Mouse (Mus musculus): ENCODE data around the gene Bean1. TPM values are rescaled to one million over a fixed set of nuclear protein-coding genes. Genes with fewer than 3 reads are reported as not detected.
A peak's percentile ranks its signal among the peaks of the same experiment; 100 is the strongest.

Bean1 gene
- polyA plus RNA-seq, 1 experiment from 2014 or later: 0.85 TPM

DNA sequence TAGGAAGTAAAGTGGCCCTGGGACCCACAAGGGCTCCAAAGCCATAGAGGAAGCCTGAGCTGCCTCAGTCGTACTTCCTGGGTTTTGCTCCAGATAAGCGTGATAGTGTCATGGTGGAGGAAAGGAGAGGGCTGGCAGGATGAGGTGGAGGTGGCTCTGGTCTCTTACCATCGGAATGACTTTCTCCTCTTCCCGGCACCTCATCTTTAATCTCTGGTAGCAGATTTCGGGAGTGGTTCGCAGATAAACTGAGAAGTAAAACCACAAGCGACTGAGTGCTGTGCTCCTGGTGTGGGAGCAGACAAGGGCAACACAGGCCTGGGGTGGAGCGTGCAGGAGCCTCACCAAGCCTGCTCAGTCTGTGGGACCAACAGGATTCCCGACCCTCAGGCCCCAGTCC lies 60.1 kb downstream of the Bean1 start:
- no peaks in the 10 kb centered on the region for H3K27me3 ChIP-seq (ENCODE audit: insufficient read depth, poor library complexity, severe bottlenecking)
- peaks cover 99% of the 10 kb centered on the region for H3K36me3 ChIP-seq
- 86% methylated on average over 9 of the region's 9 CpGs for WGBS
- no peak overlapping the region for H3K4me3 ChIP-seq
- DNase-seq (ENCODE audit: low spot score): no peak
- H3K4me1 ChIP-seq (replicated peaks): no peaks in the 10 kb centered on the region
- H3K27ac ChIP-seq: no peak overlapping the region
- H3K9me3 ChIP-seq: no peaks in the 10 kb centered on the region

DNA sequence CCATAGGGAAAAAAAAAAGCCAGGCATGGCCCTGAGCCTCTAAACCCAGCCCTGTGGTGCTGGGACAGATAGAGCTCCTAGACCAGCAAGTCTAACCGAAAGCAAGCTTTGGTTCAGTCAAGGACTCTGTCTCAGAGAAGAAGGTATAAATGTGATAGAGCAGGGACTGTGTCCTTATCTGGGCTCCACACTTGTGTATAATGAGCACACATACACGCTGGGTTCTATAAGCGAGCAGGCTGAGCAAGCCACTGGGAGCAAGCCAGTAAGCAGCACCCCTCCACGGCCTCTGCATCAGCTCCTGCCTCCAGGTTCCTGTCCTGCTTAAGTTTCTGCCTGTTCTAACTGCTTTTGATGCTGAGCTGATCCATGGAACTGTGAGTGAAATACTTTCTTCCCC lies 61.8 kb downstream of the Bean1 start:
- Histone ChIP-seq H3K27me3 (ENCODE audit: insufficient read depth, poor library complexity, severe bottlenecking) (no peaks in the 10 kb centered on the region), H3K36me3 (peaks cover 97% of the 10 kb centered on the region), H3K27ac (no peak overlapping the region), H3K9me3 (no peaks in the 10 kb centered on the region), H3K4me1 (replicated peaks) (no peaks in the 10 kb centered on the region), H3K4me3 (no peak overlapping the region)
- no peak for DNase-seq (ENCODE audit: low spot score)
- 92% methylated on average over 4 of the region's 4 CpGs for WGBS

DNA sequence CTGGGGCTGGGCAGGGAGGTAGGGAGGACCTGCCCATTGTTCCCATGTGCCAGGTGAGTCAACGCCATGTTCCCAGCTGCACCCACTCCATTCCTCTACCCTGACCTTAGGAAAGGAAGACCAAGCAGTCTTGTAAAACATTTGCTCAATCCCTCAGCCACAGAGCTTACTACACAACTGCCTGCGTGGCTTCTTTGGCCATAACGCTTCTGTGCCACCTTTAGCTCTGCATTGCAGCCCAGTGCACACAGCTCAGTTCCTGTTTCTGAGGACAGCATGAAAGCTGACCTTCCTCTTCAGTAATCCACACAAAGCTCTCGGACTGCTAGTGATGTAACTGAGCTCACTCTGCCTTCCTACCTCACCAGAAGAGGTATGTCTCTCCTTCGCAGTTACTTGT lies 62.7 kb downstream of the Bean1 start:
- no peak for DNase-seq (ENCODE audit: low spot score)
- no peaks in the 10 kb centered on the region for H3K27me3 ChIP-seq (ENCODE audit: insufficient read depth, poor library complexity, severe bottlenecking)
- no peaks in the 10 kb centered on the region for H3K9me3 ChIP-seq
- H3K27ac ChIP-seq: no peak overlapping the region
- peaks cover 97% of the 10 kb centered on the region for H3K36me3 ChIP-seq
- no peaks in the 10 kb centered on the region for H3K4me1 ChIP-seq (replicated peaks)
- no peak overlapping the region for H3K4me3 ChIP-seq
- 94% methylated on average over 5 of the region's 5 CpGs for WGBS

DNA sequence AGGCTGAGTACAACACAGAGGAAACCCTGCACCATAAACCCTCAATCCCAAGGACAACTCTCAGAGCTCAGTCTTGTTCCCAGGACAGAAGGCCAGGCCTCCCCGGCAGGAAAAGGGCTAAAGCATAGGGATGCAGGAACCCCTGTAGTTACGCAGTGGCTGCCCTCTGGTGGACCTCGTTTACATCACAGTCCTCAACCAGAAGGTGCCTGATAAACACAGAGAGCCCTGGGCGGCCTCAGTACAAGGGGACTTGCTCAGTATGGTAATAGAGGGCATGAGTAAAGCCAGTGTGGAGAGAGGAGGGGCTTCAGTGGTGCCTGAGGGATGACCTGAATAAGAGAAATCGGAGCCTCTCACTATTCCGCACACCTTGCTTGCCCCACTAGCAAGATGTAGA lies 64.3 kb downstream of the Bean1 start:
- no peak overlapping the region for H3K4me3 ChIP-seq
- no peak overlapping the region for H3K27ac ChIP-seq
- no peaks in the 10 kb centered on the region for H3K27me3 ChIP-seq (ENCODE audit: insufficient read depth, poor library complexity, severe bottlenecking)
- peak; percentile 17 for DNase-seq (ENCODE audit: low spot score)
- 43% methylated on average over 6 of the region's 6 CpGs for WGBS
- H3K4me1 ChIP-seq (replicated peaks): no peaks in the 10 kb centered on the region
- no peaks in the 10 kb centered on the region for H3K9me3 ChIP-seq
- H3K36me3 ChIP-seq: peaks cover 98% of the 10 kb centered on the region

DNA sequence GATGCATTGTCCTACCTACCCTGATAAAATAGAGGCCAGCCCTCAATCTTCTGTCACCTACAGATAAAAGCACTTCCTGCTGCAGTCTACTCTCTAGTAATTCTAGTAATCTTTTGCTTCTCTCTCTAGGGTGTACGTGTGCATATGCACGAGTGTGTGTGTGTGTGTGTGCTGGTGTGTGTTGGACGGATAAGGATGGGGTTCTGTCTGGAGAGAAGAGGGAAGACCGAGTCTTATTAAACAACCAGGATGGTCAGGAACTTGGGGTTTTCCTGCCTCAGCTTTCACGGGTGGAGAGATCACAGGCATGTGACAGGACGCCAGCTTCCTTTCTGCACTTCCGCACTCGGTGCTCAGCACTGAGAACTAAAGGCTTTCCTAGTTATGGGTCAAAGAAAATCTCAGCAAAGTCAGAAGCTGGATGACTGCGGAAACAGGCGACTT lies 69.2 kb downstream of the Bean1 start:
- DNase-seq (ENCODE audit: low spot score): no peak
- no peak overlapping the region for H3K27ac ChIP-seq
- H3K27me3 ChIP-seq (ENCODE audit: insufficient read depth, poor library complexity, severe bottlenecking): no peaks in the 10 kb centered on the region
- H3K9me3 ChIP-seq: no peaks in the 10 kb centered on the region
- H3K4me1 ChIP-seq (replicated peaks): no peaks in the 10 kb centered on the region
- H3K4me3 ChIP-seq: no peak overlapping the region
- peaks cover 91% of the 10 kb centered on the region for H3K36me3 ChIP-seq
- WGBS: 89% methylated on average over 10 of the region's 10 CpGs

- DNase-seq (ENCODE audit: low spot score): no peak
- H3K27me3 ChIP-seq (ENCODE audit: insufficient read depth, poor library complexity, severe bottlenecking): no peaks in the 10 kb centered on the region
- no peak overlapping the region for H3K27ac ChIP-seq
- no peak overlapping the region for H3K4me3 ChIP-seq
- no peaks in the 10 kb centered on the region for H3K9me3 ChIP-seq
- H3K4me1 ChIP-seq (replicated peaks): peaks cover 6% of the 10 kb centered on the region
- peaks cover 71% of the 10 kb centered on the region for H3K36me3 ChIP-seq
- 89% methylated on average over 12 of the region's 12 CpGs for WGBS
Measured at GRCm38 (mm10) chr8:104242038-104242644, 71.9 kb downstream of the Bean1 start.

- no peak overlapping the region for H3K27ac ChIP-seq
- H3K36me3 ChIP-seq: peaks cover 26% of the 10 kb centered on the region
- no peaks in the 10 kb centered on the region for H3K27me3 ChIP-seq (ENCODE audit: insufficient read depth, poor library complexity, severe bottlenecking)
- DNase-seq (ENCODE audit: low spot score): no peak
- no peak overlapping the region for H3K4me3 ChIP-seq
- WGBS: 90% methylated on average over 4 of the region's 4 CpGs
- no peaks in the 10 kb centered on the region for H3K9me3 ChIP-seq
- peaks cover 28% of the 10 kb centered on the region for H3K4me1 ChIP-seq (replicated peaks)
Measured at GRCm38 (mm10) chr8:104246621-104247020, 76.4 kb downstream of the Bean1 start.

DNA sequence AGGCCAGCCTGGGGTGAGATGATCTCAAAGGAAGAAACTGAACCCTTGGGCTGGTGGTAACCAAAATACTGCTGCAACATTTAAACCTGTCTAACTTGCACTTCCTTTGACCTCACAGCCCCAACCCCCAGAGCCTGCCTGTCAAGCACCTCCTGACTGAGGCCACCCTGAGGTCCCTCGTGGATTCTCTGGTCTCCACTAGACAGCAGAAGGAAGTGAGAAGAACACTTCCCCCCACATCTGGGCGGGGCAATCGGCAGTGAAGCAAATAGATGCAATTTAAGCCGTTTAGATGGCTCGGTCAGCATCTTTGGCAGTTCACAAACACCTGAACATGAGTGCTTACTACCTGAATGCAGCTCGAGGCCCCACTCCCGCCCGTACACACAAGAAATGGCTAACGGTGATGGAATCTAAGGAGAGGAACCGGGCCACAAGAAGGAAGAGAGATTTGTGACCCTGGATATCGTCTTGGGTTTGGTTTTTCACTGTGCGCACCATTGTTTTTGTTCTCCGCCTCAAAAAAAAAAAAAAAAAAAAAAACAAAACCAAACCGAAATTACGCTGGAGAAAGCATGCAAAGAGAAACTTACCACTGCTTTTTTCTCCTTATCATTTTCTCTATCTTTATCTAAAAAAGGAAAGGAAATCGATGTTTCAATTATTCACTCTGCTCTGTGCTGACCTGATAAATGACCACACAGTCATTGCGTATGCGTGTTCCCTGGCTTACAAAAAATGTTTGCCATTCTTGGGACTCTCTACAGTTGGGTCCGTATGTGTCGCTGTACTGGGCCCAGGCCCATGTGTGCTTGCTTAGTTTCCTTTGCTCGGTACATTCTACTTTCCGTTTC lies 77.0 kb downstream of the Bean1 start:
- Histone ChIP-seq H3K9me3 (no peaks in the 10 kb centered on the region), H3K4me3 (peak overlapping the region; percentile 91), H3K4me1 (replicated peaks) (peaks cover 35% of the 10 kb centered on the region), H3K27ac (peak overlapping the region; percentile 90; the same call in 1 of the 2 replicates), H3K27me3 (ENCODE audit: insufficient read depth, poor library complexity, severe bottlenecking) (no peaks in the 10 kb centered on the region), H3K36me3 (peaks cover 20% of the 10 kb centered on the region)
- 73% methylated on average over 22 of the region's 22 CpGs for WGBS
- no peak for DNase-seq (ENCODE audit: low spot score)

GRCm38 (mm10) chr8:104247908-104248275 lies 77.7 kb downstream of the Bean1 start:
- no peak for DNase-seq (ENCODE audit: low spot score)
- WGBS: 4% methylated on average over 11 of the region's 11 CpGs
- peaks cover 13% of the 10 kb centered on the region for H3K36me3 ChIP-seq
- H3K9me3 ChIP-seq: no peaks in the 10 kb centered on the region
- peak overlapping the region; percentile 90 for H3K27ac ChIP-seq
- no peaks in the 10 kb centered on the region for H3K27me3 ChIP-seq (ENCODE audit: insufficient read depth, poor library complexity, severe bottlenecking)
- peaks cover 35% of the 10 kb centered on the region for H3K4me1 ChIP-seq (replicated peaks)
- H3K4me3 ChIP-seq: peak overlapping the region; percentile 91

DNA sequence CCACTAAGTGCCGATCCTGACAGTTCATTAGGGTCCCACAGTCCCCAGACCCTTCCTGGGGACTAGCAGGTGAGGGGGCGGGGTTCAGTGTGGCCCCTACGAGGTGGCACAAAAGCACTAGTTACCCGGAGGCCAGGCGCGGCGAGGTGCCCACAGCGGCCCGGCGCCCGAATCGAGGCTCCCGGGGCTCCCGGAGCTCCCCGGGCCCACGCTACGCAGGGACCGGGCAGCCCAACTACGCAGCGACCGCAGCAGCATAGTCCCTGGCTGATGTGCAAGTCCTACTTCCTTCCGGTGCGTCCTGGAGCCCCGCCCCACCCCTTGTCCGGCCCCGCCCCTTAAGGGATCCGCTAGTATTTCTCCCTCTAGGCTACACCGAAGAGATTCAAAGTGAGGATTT lies 78.0 kb downstream of the Bean1 start, which contains the start of gene Tk2:
Gene Tk2, minus strand, starts transcription at position 283 of the 400 bp plus-strand sequence.
- H3K27ac ChIP-seq: peak within 1 kb of the TSS; percentile 90
- WGBS: under 1% methylated on average over 28 of the region's 28 CpGs

DNA sequence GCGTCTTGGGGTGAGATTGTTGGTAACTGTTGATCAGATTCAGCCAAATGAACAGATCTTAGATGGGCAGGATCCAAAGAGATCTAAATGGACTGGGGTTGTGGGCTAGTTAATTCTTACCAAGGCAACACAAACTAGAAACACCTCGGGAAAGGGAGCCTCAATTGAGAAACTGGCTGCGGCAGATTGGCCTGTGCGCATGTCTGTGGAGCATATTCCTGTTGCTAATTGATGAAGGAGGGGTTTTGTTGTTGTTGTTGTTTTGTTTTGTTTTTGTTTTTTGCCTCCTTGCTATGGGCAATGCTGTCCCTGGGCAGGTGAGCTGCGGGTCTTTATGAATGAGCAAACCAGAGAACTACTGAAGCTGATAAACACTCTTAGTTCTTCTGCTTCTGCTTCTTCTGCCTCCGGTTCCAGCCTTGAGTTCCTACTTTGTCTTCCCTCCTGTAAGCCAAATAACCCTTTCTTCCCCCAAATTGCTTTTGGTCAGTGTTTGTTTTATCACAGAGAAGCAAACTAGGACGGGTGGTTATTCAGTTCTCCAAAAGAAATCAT lies 79.3 kb downstream of the Bean1 start:
- Histone ChIP-seq H3K27ac (no peak overlapping the region), H3K4me3 (no peak overlapping the region), H3K4me1 (replicated peaks) (peaks cover 35% of the 10 kb centered on the region), H3K9me3 (no peaks in the 10 kb centered on the region), H3K27me3 (ENCODE audit: insufficient read depth, poor library complexity, severe bottlenecking) (no peaks in the 10 kb centered on the region), H3K36me3 (0 out of 2 replicates have a peak, but pooled peaks cover 6% of the 10 kb centered on the region)
- 89% methylated on average over 7 of the region's 7 CpGs for WGBS
- DNase-seq (ENCODE audit: low spot score): no peak

More for the DNA sequence above, 78.0 kb downstream of the Bean1 start, which contains the start of gene Tk2:
- peak within 1 kb of the TSS; percentile 91 for H3K4me3 ChIP-seq
- H3K27me3 ChIP-seq (ENCODE audit: insufficient read depth, poor library complexity, severe bottlenecking): no peaks in the 10 kb centered on the region
- DNase-seq (ENCODE audit: low spot score): peak; percentile 86
- no peaks in the 10 kb centered on the region for H3K9me3 ChIP-seq
- H3K36me3 ChIP-seq: peaks cover 10% of the 10 kb centered on the region
- peaks cover 35% of the 10 kb centered on the region for H3K4me1 ChIP-seq (replicated peaks)

GRCm38 (mm10) chr8:104250439-104251367 lies 80.5 kb downstream of the Bean1 start, which contains the start of gene Cklf:
Gene Cklf (plus strand): TSS chr8:104250861.
- 3% methylated on average over 41 of the region's 41 CpGs for WGBS
- H3K4me3 ChIP-seq: peak within 1 kb of the TSS; percentile 66
- peak; percentile 91 for DNase-seq (ENCODE audit: low spot score)
- H3K9me3 ChIP-seq: no peaks in the 10 kb centered on the region
- H3K27ac ChIP-seq: peak within 1 kb of the TSS; percentile 89
- H3K36me3 ChIP-seq: 0 out of 2 replicates have a peak, but pooled peaks cover 2% of the 10 kb centered on the region
- H3K4me1 ChIP-seq (replicated peaks): peaks cover 35% of the 10 kb centered on the region
- H3K27me3 ChIP-seq (ENCODE audit: insufficient read depth, poor library complexity, severe bottlenecking): no peaks in the 10 kb centered on the region
